Mouse (Mus musculus): ENCODE data around the gene Ttc24. TPM values are rescaled to one million over a fixed set of nuclear protein-coding genes. Genes with fewer than 3 reads are reported as not detected.
A peak's percentile ranks its signal among the peaks of the same experiment; 100 is the strongest.

Gene Ttc24
- polyA plus RNA-seq, 1 experiment = 0.55 TPM

DNA sequence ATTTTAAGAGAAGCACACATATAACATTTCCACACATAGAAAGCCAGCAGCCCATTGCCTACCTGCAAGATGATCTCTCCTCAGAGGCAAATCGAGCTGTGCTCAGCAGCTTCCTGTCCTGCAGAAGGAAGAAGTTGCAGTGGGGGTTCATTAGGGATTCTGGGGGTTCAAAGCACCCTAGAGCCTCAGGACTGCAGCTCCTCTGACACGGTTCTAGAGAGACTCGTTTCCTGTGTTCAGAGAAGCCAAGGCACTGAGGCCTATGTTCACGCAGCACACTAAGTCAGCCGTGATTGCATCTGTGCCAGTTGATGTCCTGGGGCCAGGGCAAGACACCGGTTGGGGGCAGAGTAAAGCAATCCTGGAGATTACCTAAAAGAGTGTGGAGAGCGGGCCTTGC is 51.3 kb downstream of the Ttc24 start:
- WGBS = 56% methylated on average over 7 of the region's 7 CpGs
- H3K4me3 ChIP-seq (ENCODE audit: control insufficient read depth, insufficient read depth, low read length) = no peak overlapping the region
- H3K27me3 ChIP-seq (ENCODE audit: control insufficient read depth, insufficient read depth, low read length) = peaks cover 22% of the 10 kb centered on the region
- no peaks in the 10 kb centered on the region for H3K36me3 ChIP-seq (ENCODE audit: control insufficient read depth, insufficient read depth, low read length)
- DNase-seq = no peak
- H3K4me1 ChIP-seq (replicated peaks; ENCODE audit: control insufficient read depth, insufficient read depth, low read length) = peaks cover 5% of the 10 kb centered on the region; the same call in 1 of the 2 replicates
- no peak overlapping the region for H3K27ac ChIP-seq (ENCODE audit: control insufficient read depth, insufficient read depth, low read length)
- no peak for TF ChIP-seq CTCF (IDR thresholded peaks at IDR 0.05; ENCODE audit: borderline replicate concordance, control insufficient read depth, extremely low read depth, insufficient read depth, low read length, poor library complexity)
- TF ChIP-seq POLR2A (IDR thresholded peaks at IDR 0.05; ENCODE audit: control insufficient read depth, extremely low read depth, insufficient read depth, low read length, poor library complexity) = no peak

DNA sequence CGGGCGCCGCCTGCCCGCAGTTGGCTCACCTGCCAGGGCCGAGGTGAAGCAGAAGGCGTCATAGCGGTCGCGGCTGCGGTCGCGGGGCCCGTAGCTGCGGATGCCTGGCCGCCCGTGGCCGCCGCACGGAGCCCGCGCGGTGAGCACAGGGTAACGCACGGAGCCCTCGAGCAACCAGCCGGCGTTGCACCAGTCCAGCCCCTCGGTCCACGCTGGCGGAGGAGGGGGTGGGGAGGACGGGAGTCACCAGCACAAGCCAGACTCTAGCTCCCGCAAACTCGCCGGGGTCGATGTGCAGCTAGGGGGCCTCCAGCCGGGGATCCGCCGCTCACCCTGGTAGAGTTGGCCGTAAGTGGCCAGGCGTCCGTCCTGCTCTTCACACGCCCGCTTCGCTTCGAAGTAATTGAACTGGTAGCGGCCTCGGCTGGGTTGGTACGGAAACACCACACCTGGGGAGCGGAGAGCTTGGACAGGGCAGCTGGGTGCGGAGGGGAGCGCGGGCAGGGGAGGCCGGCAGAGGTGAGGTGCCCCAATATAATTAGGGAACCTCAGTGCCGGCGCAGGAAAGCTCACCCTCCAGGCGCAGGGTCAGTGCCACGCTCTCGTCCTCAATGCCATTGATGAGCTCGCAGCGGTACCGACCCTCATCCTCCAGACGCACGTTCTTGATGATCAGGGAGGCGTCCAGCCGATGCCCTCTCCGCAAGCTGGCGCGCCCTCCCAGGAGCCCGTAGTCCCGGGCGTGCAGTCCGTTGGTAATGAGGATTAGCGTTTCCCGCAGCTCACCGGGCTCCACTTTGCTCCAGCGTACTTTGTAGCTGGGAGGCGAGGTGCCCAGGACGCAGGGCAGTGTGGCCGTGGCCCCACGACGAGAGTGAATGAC is 54.7 kb downstream of the Ttc24 start:
- no peak for DNase-seq
- Histone ChIP-seq H3K4me3 (ENCODE audit: control insufficient read depth, insufficient read depth, low read length) (peak overlapping the region; percentile 21), H3K4me1 (replicated peaks; ENCODE audit: control insufficient read depth, insufficient read depth, low read length) (peaks cover 5% of the 10 kb centered on the region; the same call in 1 of the 2 replicates), H3K27me3 (ENCODE audit: control insufficient read depth, insufficient read depth, low read length) (peaks cover 30% of the 10 kb centered on the region), H3K27ac (ENCODE audit: control insufficient read depth, insufficient read depth, low read length) (no peak overlapping the region), H3K36me3 (ENCODE audit: control insufficient read depth, insufficient read depth, low read length) (no peaks in the 10 kb centered on the region)
- no peak for TF ChIP-seq CTCF (IDR thresholded peaks at IDR 0.05; ENCODE audit: borderline replicate concordance, control insufficient read depth, extremely low read depth, insufficient read depth, low read length, poor library complexity)
- no peak for TF ChIP-seq POLR2A (IDR thresholded peaks at IDR 0.05; ENCODE audit: control insufficient read depth, extremely low read depth, insufficient read depth, low read length, poor library complexity)
- 4% methylated on average over 81 of the region's 81 CpGs for WGBS

DNA sequence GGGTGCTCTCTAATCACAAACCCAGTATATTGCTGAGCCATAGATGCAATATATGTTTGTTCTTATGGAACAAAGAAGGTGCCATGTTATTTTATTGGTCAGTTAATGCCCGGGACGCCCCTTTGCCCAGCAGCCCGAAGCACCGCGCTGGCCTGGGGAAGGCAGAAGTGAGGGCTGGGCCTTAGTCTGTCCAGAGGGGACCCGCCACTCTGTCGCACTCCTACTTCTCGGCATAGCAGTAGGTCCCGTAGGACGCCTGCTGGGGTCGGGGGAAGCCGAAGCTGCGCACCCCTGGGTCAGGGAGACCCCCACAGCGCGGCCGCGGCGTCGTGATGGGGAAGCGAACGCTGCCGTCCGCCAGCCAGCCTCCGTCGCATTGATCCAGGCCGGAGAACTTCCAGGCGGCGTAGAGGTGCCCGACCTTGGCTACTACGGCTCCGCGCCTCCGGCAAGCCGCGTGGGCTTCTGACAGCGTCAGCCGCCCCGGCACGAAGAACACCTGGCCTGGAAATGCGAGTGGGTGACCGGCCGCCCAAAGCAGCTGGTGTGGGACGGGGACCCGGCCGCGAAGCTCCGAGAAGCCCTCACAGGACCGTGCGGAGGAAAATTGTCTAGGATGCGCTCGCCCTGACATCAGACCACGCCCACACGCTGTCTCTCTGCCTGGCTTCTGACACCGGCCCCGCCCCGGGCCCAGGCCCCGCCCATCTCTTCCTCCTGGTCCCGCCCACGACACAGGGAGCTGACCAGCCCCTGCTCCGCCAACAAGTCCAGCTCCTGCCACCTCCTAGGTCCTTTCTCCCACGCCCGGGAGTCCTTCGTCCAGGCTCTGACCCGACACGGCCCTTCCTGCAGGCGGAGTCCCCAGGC is 55.5 kb downstream of the Ttc24 start:
- no peak for TF ChIP-seq CTCF (IDR thresholded peaks at IDR 0.05; ENCODE audit: borderline replicate concordance, control insufficient read depth, extremely low read depth, insufficient read depth, low read length, poor library complexity)
- no peak for TF ChIP-seq POLR2A (IDR thresholded peaks at IDR 0.05; ENCODE audit: control insufficient read depth, extremely low read depth, insufficient read depth, low read length, poor library complexity)
- 3% methylated on average over 66 of the region's 66 CpGs for WGBS
- peaks cover 30% of the 10 kb centered on the region for H3K27me3 ChIP-seq (ENCODE audit: control insufficient read depth, insufficient read depth, low read length)

More for the DNA sequence above, 55.5 kb downstream of the Ttc24 start:
- peak; percentile 71 for DNase-seq
- H3K4me3 ChIP-seq (ENCODE audit: control insufficient read depth, insufficient read depth, low read length) = peak overlapping the region; percentile 21
- H3K4me1 ChIP-seq (replicated peaks; ENCODE audit: control insufficient read depth, insufficient read depth, low read length) = peaks cover 5% of the 10 kb centered on the region; the same call in 1 of the 2 replicates
- H3K36me3 ChIP-seq (ENCODE audit: control insufficient read depth, insufficient read depth, low read length) = no peaks in the 10 kb centered on the region
- H3K27ac ChIP-seq (ENCODE audit: control insufficient read depth, insufficient read depth, low read length) = no peak overlapping the region

Other genes with a start within 250 kb of the Ttc24 start
- gene Sh2d2a, start 231.5 kb downstream of the Ttc24 start, polyA plus RNA-seq (2012; rRNA removed) = 179 and 180 TPM in 2 replicates
- gene Prcc, start 192.7 kb downstream of the Ttc24 start, polyA plus RNA-seq (2012; rRNA removed) = 54.5 and 60.0 TPM in 2 replicates
- gene Hdgf, start 172.0 kb downstream of the Ttc24 start, polyA plus RNA-seq (2012; rRNA removed) = 112 and 136 TPM in 2 replicates
- gene Mrpl24, start 158.8 kb downstream of the Ttc24 start, polyA plus RNA-seq (2012; rRNA removed) = 60.5 and 72.4 TPM in 2 replicates
- gene Isg20l2, start 148.0 kb downstream of the Ttc24 start, polyA plus RNA-seq (2012; rRNA removed) = 31.6 and 40.8 TPM in 2 replicates
- gene Rrnad1, start 147.6 kb downstream of the Ttc24 start, polyA plus RNA-seq (2012; rRNA removed) = 68.0 and 75.4 TPM in 2 replicates
- gene Crabp2, start 129.6 kb downstream of the Ttc24 start, polyA plus RNA-seq (2012; rRNA removed) = 1.6 and 2.3 TPM in 2 replicates
- 1.1 and 1.3 TPM in 2 replicates for gene Nes, start 107.2 kb downstream of the Ttc24 start, polyA plus RNA-seq (2012; rRNA removed)
- gene Bcan, start 78.1 kb downstream of the Ttc24 start, polyA plus RNA-seq (2012; rRNA removed) = 0.23 and 0.54 TPM in 2 replicates
- gene Hapln2, start 50.7 kb downstream of the Ttc24 start, polyA plus RNA-seq (2012; rRNA removed) = 0.23 and 0.26 TPM in 2 replicates
- gene Gpatch4, start 35.2 kb downstream of the Ttc24 start, polyA plus RNA-seq (2012; rRNA removed) = 11.3 and 14.7 TPM in 2 replicates
- gene Naxe, start 19.8 kb downstream of the Ttc24 start, polyA plus RNA-seq (2012; rRNA removed) = 63.0 and 69.0 TPM in 2 replicates
- 19.7 and 24.6 TPM in 2 replicates for gene Iqgap3, start 3.7 kb upstream of the Ttc24 start, polyA plus RNA-seq (2012; rRNA removed)
- gene Mef2d, start 64.1 kb upstream of the Ttc24 start, polyA plus RNA-seq (2012; rRNA removed) = 343 and 377 TPM in 2 replicates
- 2.5 and 2.7 TPM in 2 replicates for gene Rhbg, start 176.4 kb upstream of the Ttc24 start, polyA plus RNA-seq (2012; rRNA removed)
- 0.11 TPM in 1 of 2 replicates, not detected in the other for gene Gm38392, start 208.9 kb upstream of the Ttc24 start, polyA plus RNA-seq (2012; rRNA removed)
- gene Tsacc, start 218.7 kb upstream of the Ttc24 start, polyA plus RNA-seq (2012; rRNA removed) = 2.8 and 3.3 TPM in 2 replicates
- gene Cct3, start 218.8 kb upstream of the Ttc24 start, polyA plus RNA-seq (2012; rRNA removed) = 166 and 205 TPM in 2 replicates
- 201 and 237 TPM in 2 replicates for gene Glmp, start 246.7 kb upstream of the Ttc24 start, polyA plus RNA-seq (2012; rRNA removed)